Mouse (Mus musculus) hindbrain, embryonic 11.5 days (tissue): ENCODE data around the gene Ip6k1. TPM values are rescaled to one million over a fixed set of nuclear protein-coding genes. Genes with fewer than 3 reads are reported as not detected.

Experiments used
- ATAC-seq: fragments of 200-750 bp; cut with Nextera tagmentation; 2 replicates; pipeline ENCODE4 v1.8.0; 2017; ENCODE audit warnings: mild to moderate bottlenecking, moderate TSS enrichment, moderate library complexity; ENCODE audit not compliant: low FRiP score
- DNase-seq: peaks from one replicate; pipeline ENCODE4 v3.0.0-alpha.2; 2015; ENCODE audit warnings: low spot score
- H3K27ac ChIP-seq: fragments of 300-500 bp; sonication (generic); 2 replicates; pipeline ENCODE4 v1.5.1; 2014; ENCODE audit warnings: mild to moderate bottlenecking, low read depth, low read length
- H3K27me3 ChIP-seq: fragments of 300-500 bp; sonication (generic); 2 replicates; pipeline ENCODE4 v1.6.1; 2014; ENCODE audit warnings: mild to moderate bottlenecking, low read length, moderate library complexity, mixed read lengths; ENCODE audit not compliant: control insufficient read depth, insufficient read depth
- H3K36me3 ChIP-seq: fragments of 300-500 bp; sonication (generic); 2 replicates; pipeline ENCODE4 v1.6.1; 2014; ENCODE audit warnings: mild to moderate bottlenecking, low read length, moderate library complexity, mixed read lengths; ENCODE audit not compliant: control insufficient read depth, insufficient read depth
- H3K4me1 ChIP-seq: fragments of 300-500 bp; sonication (generic); replicated peaks from 2 replicates; pipeline ENCODE4 v1.6.1; 2014; ENCODE audit warnings: low read length, mixed read lengths; ENCODE audit not compliant: control insufficient read depth, insufficient read depth
- H3K4me2 ChIP-seq: fragments of 300-500 bp; sonication (generic); replicated peaks from 2 replicates; pipeline ENCODE4 v1.6.1; 2014; ENCODE audit warnings: mild to moderate bottlenecking, low read depth, low read length
- H3K4me3 ChIP-seq: fragments of 300-500 bp; sonication (generic); 2 replicates; pipeline ENCODE4 v1.5.1; 2014; ENCODE audit warnings: low read depth, low read length
- H3K9ac ChIP-seq: fragments of 300-500 bp; sonication (generic); 2 replicates; pipeline ENCODE4 v1.6.1; 2014; ENCODE audit warnings: low read depth, low read length
- H3K9me3 ChIP-seq: fragments of 300-500 bp; sonication (generic); 2 replicates; pipeline ENCODE4 v1.6.1; 2016; ENCODE audit warnings: low read length; ENCODE audit not compliant: control insufficient read depth
- WGBS: fragments of 180-500 bp; shearing (Covaris S2); extraction: QIAGEN DNeasy Blood & Tissue Kit; methylation state at CpG from one replicate; pipeline ENCODE4 v1.1.7; 2014; 5-methylcytosine and 5-hydroxymethylcytosine counted together
- polyA plus RNA-seq: library from polyadenylated mRNA; unstranded; fragments of >200 nt; fragmentation: Nextera tagmentation; extraction: Ambion mirVana; gene quantifications from 2 replicates; pipeline ENCODE4 v1.2.1, GENCODE M21; 2014

Gene Ip6k1
- polyA plus RNA-seq, result 27.4 and 35.5 TPM in 2 replicates

DNA sequence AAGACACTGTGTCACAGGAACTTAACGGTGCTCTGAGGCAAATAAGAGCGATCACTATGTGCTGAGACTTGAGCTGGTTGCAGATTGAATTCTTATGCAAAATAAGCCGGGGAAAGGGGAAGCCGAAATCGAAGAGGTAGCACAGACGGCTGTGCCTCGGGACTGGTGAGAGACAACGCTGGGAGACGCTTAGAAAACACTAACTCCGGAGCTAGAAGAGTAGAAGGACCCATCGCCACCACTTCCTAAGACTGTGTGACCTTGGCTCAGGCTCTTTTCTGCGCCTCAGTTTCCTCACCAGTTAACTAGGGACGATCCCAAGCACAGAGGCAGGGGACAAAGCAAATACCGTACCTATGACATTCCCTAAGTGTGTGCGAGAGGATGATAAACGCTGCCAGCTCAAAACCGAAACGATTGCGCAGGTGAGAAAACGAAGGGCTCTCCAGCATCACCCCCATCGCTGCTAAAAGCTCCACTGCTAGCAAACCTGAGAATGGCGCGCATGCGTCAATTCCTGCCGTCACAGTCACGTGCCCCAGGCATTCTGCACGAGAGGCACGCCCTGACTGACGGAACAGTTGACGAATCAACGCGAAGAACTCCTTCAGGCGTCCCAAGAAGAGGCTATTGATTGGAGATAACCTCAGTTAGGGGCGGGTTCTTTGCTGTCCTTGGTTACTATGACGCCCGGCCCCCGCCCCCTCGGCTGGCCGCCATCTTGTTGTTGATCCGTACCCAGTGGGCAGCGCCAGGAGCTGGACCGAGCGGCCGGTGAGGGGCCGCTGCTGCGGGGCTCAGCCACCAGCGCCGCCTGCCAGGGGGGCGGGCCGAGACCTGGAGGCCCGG, at the start of gene Ip6k1:
TSS of gene Ip6k1 (plus strand) at position 580 of the 849 bp plus-strand sequence.
- H3K4me1 ChIP-seq, result peaks cover 5% of the 10 kb centered on the region
- under 1% methylated on average over 51 of the region's 51 CpGs for WGBS
- ATAC-seq (peak; percentile 99), DNase-seq (peak; percentile 100)
- H3K9ac ChIP-seq, result peak within 1 kb of the TSS; percentile 97
- no peaks in the 10 kb centered on the region for H3K36me3 ChIP-seq
- no peaks in the 10 kb centered on the region for H3K27me3 ChIP-seq
- no peaks in the 10 kb centered on the region for H3K9me3 ChIP-seq
- H3K27ac ChIP-seq, result peak within 1 kb of the TSS; percentile 87
- H3K4me3 ChIP-seq, result peak within 1 kb of the TSS; percentile 88
- H3K4me2 ChIP-seq, result peak within 1 kb of the TSS; percentile 86

DNA sequence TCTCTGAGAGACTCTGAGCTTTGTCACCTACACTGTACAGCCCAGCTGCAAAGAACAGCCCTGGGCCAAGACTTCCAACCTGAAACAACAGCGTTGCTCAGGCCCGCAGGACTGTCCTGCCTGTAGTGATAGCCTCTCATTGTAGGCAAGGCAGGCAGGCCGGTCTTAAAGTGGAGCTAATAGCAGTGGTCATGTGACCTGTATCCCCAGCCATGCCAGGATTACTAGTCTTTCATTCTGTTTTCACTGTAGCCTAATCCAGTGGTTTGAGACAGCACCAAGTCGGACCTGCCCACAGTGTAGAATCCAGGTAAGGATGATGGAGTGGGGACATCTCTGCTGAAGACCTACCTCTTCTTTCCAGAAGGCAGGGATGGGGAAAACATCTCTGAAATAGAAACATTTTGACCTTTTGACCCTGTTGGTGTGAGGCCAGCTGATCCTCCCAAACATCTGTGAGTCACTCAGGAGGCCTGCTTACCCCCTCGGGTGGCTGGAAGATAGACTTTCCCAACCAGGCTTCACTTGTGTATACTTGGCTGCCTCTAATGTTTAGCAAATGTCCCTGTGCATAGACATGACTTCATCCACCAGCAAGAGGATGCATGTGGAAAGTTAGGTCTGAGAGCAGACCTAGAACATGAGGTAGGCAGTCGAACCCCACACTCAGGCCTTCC, 46.5 kb upstream of the Ip6k1 start:
- H3K36me3 ChIP-seq, result no peaks in the 10 kb centered on the region
- 86% methylated on average over 6 of the region's 6 CpGs for whole genome bisulfite sequencing

GRCm38 (mm10) chr9:107957141-107957540, 45.2 kb upstream of the Ip6k1 start:
- Histone ChIP-seq H3K4me3 (no peak overlapping the region), H3K9me3 (no peaks in the 10 kb centered on the region), H3K4me2 (no peak overlapping the region), H3K27me3 (no peaks in the 10 kb centered on the region), H3K4me1 (no peaks in the 10 kb centered on the region), H3K27ac (no peak overlapping the region), H3K36me3 (no peaks in the 10 kb centered on the region; the same call in 1 of the 2 replicates), H3K9ac (no peak overlapping the region)
- whole genome bisulfite sequencing, result 37% methylated on average over 6 of the region's 6 CpGs
- ATAC-seq, result no peak
- no peak for DNase-seq

More for the DNA sequence above, 46.5 kb upstream of the Ip6k1 start:
- Histone ChIP-seq H3K9me3 (no peaks in the 10 kb centered on the region), H3K4me1 (peaks cover 6% of the 10 kb centered on the region; the same call in 1 of the 2 replicates), H3K27me3 (no peaks in the 10 kb centered on the region), H3K9ac (no peak overlapping the region), H3K4me3 (no peak overlapping the region), H3K27ac (no peak overlapping the region), H3K4me2 (no peak overlapping the region)
- DNase-seq (no peak), ATAC-seq (no peak)

DNA sequence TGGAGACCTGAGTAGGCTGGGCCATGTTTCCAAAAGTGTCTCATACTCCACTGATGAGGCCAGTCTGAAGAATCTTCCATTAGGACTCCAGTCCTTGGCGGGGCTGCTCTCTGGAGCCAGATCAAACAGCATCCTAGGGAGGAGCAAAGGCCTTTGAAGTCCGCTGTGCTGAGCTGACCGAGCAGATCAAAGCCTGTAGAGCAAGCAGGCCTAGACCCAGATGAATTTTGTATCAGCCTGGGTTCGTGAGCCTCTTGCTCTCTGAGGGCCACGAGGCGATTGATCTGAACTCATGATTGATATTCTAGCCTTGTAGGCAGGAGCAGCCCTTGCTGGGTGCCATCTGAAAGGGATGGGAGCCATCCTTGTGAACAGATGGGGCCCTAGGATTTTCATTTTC, 42.4 kb upstream of the Ip6k1 start:
- no peak for DNase-seq
- Histone ChIP-seq H3K4me3 (no peak overlapping the region), H3K27me3 (no peaks in the 10 kb centered on the region), H3K4me1 (no peaks in the 10 kb centered on the region), H3K9me3 (no peaks in the 10 kb centered on the region), H3K36me3 (no peaks in the 10 kb centered on the region; the same call in 1 of the 2 replicates), H3K9ac (no peak overlapping the region), H3K27ac (no peak overlapping the region), H3K4me2 (no peak overlapping the region)
- no peak for ATAC-seq
- 71% methylated on average over 6 of the region's 6 CpGs for WGBS

- Histone ChIP-seq H3K36me3 (no peaks in the 10 kb centered on the region; the same call in 1 of the 2 replicates), H3K9me3 (no peaks in the 10 kb centered on the region), H3K4me1 (no peaks in the 10 kb centered on the region), H3K27ac (no peak overlapping the region), H3K4me3 (no peak overlapping the region), H3K27me3 (no peaks in the 10 kb centered on the region), H3K4me2 (no peak overlapping the region), H3K9ac (no peak overlapping the region)
- DNase-seq (peak; percentile 14), ATAC-seq (no peak)
- WGBS, result 81% methylated on average over 4 of the region's 4 CpGs
These were observed 41.4 kb upstream of the Ip6k1 start for GRCm38 (mm10) chr9:107960928-107961327.

GRCm38 (mm10) chr9:107961351-107961762, 40.9 kb upstream of the Ip6k1 start:
- WGBS, result 78% methylated on average over 10 of the region's 10 CpGs
- no peak overlapping the region for H3K4me3 ChIP-seq
- H3K36me3 ChIP-seq, result no peaks in the 10 kb centered on the region; the same call in 1 of the 2 replicates
- ATAC-seq (no peak), DNase-seq (peak; percentile 21)
- no peak overlapping the region for H3K4me2 ChIP-seq
- no peaks in the 10 kb centered on the region for H3K27me3 ChIP-seq
- H3K9ac ChIP-seq, result no peak overlapping the region
- no peaks in the 10 kb centered on the region for H3K9me3 ChIP-seq
- H3K4me1 ChIP-seq, result no peaks in the 10 kb centered on the region
- H3K27ac ChIP-seq, result no peak overlapping the region

DNA sequence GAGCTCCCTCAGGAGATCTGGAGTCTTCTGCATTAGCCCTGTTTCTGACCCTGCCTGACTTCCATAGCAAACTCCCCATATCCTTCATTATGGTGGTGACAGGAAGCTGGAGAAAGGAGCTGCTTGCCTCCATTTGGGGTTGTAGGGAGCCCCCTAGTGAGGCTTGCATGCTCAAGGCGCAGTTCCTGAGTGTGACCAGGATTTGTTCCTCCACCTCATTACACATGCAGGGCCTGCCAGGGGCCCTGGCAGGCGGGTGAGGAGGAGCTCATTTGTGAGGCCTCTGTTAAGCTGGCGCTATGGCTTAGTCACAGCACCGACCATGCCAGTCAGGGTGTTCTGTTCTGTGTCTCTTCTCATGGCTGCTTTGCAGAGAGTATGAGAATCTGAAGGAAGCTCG, 40.4 kb upstream of the Ip6k1 start:
- ATAC-seq, result no peak
- H3K27ac ChIP-seq, result no peak overlapping the region
- no peak overlapping the region for H3K9ac ChIP-seq

GRCm38 (mm10) chr9:107962916-107963315, 39.4 kb upstream of the Ip6k1 start:
- WGBS, result 96% methylated on average over 9 of the region's 9 CpGs
- no peaks in the 10 kb centered on the region; the same call in 1 of the 2 replicates for H3K36me3 ChIP-seq
- no peak for ATAC-seq

More for the DNA sequence above, 40.4 kb upstream of the Ip6k1 start:
- Histone ChIP-seq H3K4me3 (no peak overlapping the region), H3K27me3 (no peaks in the 10 kb centered on the region), H3K4me2 (no peak overlapping the region), H3K9me3 (no peaks in the 10 kb centered on the region), H3K36me3 (no peaks in the 10 kb centered on the region; the same call in 1 of the 2 replicates), H3K4me1 (no peaks in the 10 kb centered on the region)
- DNase-seq, result peak; percentile 41
- WGBS, result 63% methylated on average over 5 of the region's 5 CpGs

More at GRCm38 (mm10) chr9:107962916-107963315, 39.4 kb upstream of the Ip6k1 start:
- H3K27me3 ChIP-seq, result no peaks in the 10 kb centered on the region
- H3K4me3 ChIP-seq, result no peak overlapping the region
- H3K27ac ChIP-seq, result no peak overlapping the region
- no peaks in the 10 kb centered on the region for H3K9me3 ChIP-seq
- H3K9ac ChIP-seq, result no peak overlapping the region
- H3K4me1 ChIP-seq, result no peaks in the 10 kb centered on the region
- H3K4me2 ChIP-seq, result no peak overlapping the region
- no peak for DNase-seq
